9 mouse cellular contexts compared by ENCODE assay signal in the genomic region with DNA sequence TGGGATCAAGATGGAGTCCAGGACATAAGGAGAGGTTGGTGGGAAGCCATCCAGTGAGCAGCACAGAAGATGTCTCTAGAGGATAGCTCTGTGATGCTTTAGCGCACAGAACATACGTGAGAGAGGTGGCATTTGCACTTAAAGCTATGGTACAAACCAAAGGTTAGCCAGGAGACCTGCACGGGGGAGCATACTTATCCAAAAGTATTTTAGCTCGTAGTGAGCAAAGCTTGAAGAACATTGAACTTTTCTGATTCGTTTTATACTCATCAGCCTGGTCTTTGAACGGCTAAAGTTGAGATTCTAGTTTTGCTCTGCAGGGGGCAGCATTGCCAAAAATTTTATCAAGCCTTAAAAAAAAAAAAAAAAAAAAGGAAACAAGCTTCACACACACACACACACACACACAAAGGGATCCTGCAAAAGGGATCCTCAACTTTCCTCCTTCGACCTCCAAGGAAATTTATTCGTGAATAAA. TPM values are rescaled to one million over a fixed set of nuclear protein-coding genes. Genes with fewer than 3 reads are reported as not detected.
DNase-seq lines count a peak whose midpoint lies in the region; ATAC-seq lines count a peak whose summit lies in the region.
"Had no signal": no experiment of that assay in that cellular context is flagged by ENCODE, and none has a peak within 500 bp of the region (broad histone marks: within the 10 kb centered on the region; RNA-seq: fewer than 3 reads in every experiment).

No protein-coding gene starts in this region.

- ATAC-seq in liver, embryonic 12.5 days, result no peak
- ATAC-seq in embryonic facial prominence, embryonic 15.5 days (ENCODE audit: insufficient number of reproducible peaks, low FRiP score, low TSS enrichment, low read depth), result no peak
- no peak for ATAC-seq in intestine, embryonic 14.5 days (replicated peaks; ENCODE audit: low FRiP score, low TSS enrichment, low read depth)
- no peak for ATAC-seq in liver, embryonic 15.5 days (ENCODE audit: insufficient read depth)
- peak; percentile 62 for ATAC-seq in neural tube, embryonic 14.5 days (ENCODE audit: low read depth)
- ATAC-seq in activated CD4-positive, CD25-positive, alpha-beta regulatory T cell, adult 4 months, result no peak

- H3K27ac ChIP-seq in liver, embryonic 12.5 days, result no peak overlapping the region
- no peak overlapping the region for H3K27ac ChIP-seq in embryonic facial prominence, embryonic 15.5 days (replicated peaks)
- no peak overlapping the region for H3K27ac ChIP-seq in intestine, embryonic 14.5 days (ENCODE audit: low read depth)
- no peak overlapping the region for H3K27ac ChIP-seq in liver, embryonic 15.5 days (replicated peaks)
- H3K27ac ChIP-seq in neural tube, embryonic 14.5 days (ENCODE audit: low read depth, low read length), result no peak overlapping the region
- H3K27ac ChIP-seq: limb, embryonic 15.5 days had no signal

- no peak overlapping the region for H3K4me3 ChIP-seq in liver, embryonic 12.5 days
- no peak overlapping the region for H3K4me3 ChIP-seq in embryonic facial prominence, embryonic 15.5 days (replicated peaks)
- H3K4me3 ChIP-seq in intestine, embryonic 14.5 days (ENCODE audit: low read depth, low read length), result no peak overlapping the region
- no peak overlapping the region for H3K4me3 ChIP-seq in liver, embryonic 15.5 days (replicated peaks)
- H3K4me3 ChIP-seq in neural tube, embryonic 14.5 days (ENCODE audit: low read depth, low read length), result no peak overlapping the region
- H3K4me3 ChIP-seq: limb, embryonic 15.5 days had no signal

- no peak overlapping the region for H3K9ac ChIP-seq in liver, embryonic 12.5 days
- H3K9ac ChIP-seq in embryonic facial prominence, embryonic 15.5 days, result no peak overlapping the region
- no peak overlapping the region for H3K9ac ChIP-seq in intestine, embryonic 14.5 days (ENCODE audit: low read length)
- H3K9ac ChIP-seq in liver, embryonic 15.5 days, result no peak overlapping the region
- no peak overlapping the region for H3K9ac ChIP-seq in neural tube, embryonic 14.5 days (replicated peaks; ENCODE audit: low read depth, low read length)
- H3K9ac ChIP-seq: limb, embryonic 15.5 days had no signal

- peaks cover 6% of the 10 kb centered on the region for H3K27me3 ChIP-seq in liver, embryonic 12.5 days (replicated peaks)
- no peaks in the 10 kb centered on the region for H3K27me3 ChIP-seq in embryonic facial prominence, embryonic 15.5 days
- H3K27me3 ChIP-seq in intestine, embryonic 14.5 days (replicated peaks; ENCODE audit: control insufficient read depth, insufficient read depth, low read length), result no peaks in the 10 kb centered on the region
- H3K27me3 ChIP-seq in liver, embryonic 15.5 days, result no peaks in the 10 kb centered on the region
- no peaks in the 10 kb centered on the region for H3K27me3 ChIP-seq in neural tube, embryonic 14.5 days (ENCODE audit: control insufficient read depth, insufficient read depth, low read length)

- no peak overlapping the region for H3K4me2 ChIP-seq in liver, embryonic 12.5 days
- H3K4me2 ChIP-seq in embryonic facial prominence, embryonic 15.5 days (replicated peaks), result peak overlapping the region; percentile 19; the same call in 1 of the 2 replicates
- H3K4me2 ChIP-seq in intestine, embryonic 14.5 days (ENCODE audit: low read length), result peak overlapping the region; percentile 24; the same call in 1 of the 2 replicates
- peak overlapping the region; percentile 29 for H3K4me2 ChIP-seq in liver, embryonic 15.5 days
- peak overlapping the region; percentile 26; the same call in 1 of the 2 replicates for H3K4me2 ChIP-seq in neural tube, embryonic 14.5 days (ENCODE audit: low read depth, low read length)

- DNase-seq in liver, result peak; percentile 36
- DNase-seq in adipocyte (ENCODE audit: low spot score), result peak; percentile 71
- peak; percentile 82 for DNase-seq in intestine, embryonic 14.5 days (ENCODE audit: low spot score)

- no peaks in the 10 kb centered on the region for H3K9me3 ChIP-seq in liver, embryonic 12.5 days (replicated peaks)
- no peaks in the 10 kb centered on the region for H3K9me3 ChIP-seq in embryonic facial prominence, embryonic 15.5 days (replicated peaks)
- no peaks in the 10 kb centered on the region for H3K9me3 ChIP-seq in intestine, embryonic 14.5 days (ENCODE audit: control insufficient read depth, low read length)
- H3K9me3 ChIP-seq in liver, embryonic 15.5 days (replicated peaks), result no peaks in the 10 kb centered on the region
- no peaks in the 10 kb centered on the region for H3K9me3 ChIP-seq in neural tube, embryonic 14.5 days (ENCODE audit: control insufficient read depth, low read length)
- H3K9me3 ChIP-seq: limb, embryonic 15.5 days had no signal

- WGBS in liver, embryonic 12.5 days (ENCODE audit: insufficient replicate concordance), result 18% methylated on average over 8 of the region's 8 CpGs
- WGBS in embryonic facial prominence, embryonic 15.5 days, result 19% methylated on average over 8 of the region's 8 CpGs
- 22% methylated on average over 8 of the region's 8 CpGs for WGBS in intestine, embryonic 14.5 days
- WGBS in liver, embryonic 15.5 days (ENCODE audit: insufficient replicate concordance), result 18% methylated on average over 8 of the region's 8 CpGs
- WGBS in neural tube, embryonic 14.5 days, result 19% methylated on average over 8 of the region's 8 CpGs

- no peaks in the 10 kb centered on the region for H3K36me3 ChIP-seq in liver, embryonic 12.5 days
- no peaks in the 10 kb centered on the region for H3K36me3 ChIP-seq in embryonic facial prominence, embryonic 15.5 days
- H3K36me3 ChIP-seq in intestine, embryonic 14.5 days (ENCODE audit: control insufficient read depth, insufficient read depth, low read length), result no peaks in the 10 kb centered on the region
- H3K36me3 ChIP-seq in liver, embryonic 15.5 days (replicated peaks), result no peaks in the 10 kb centered on the region
- H3K36me3 ChIP-seq in neural tube, embryonic 14.5 days (ENCODE audit: control insufficient read depth, insufficient read depth, low read length), result no peaks in the 10 kb centered on the region
- H3K36me3 ChIP-seq: limb, embryonic 15.5 days had no signal

- H3K4me1 ChIP-seq in liver, embryonic 12.5 days, result peaks cover 14% of the 10 kb centered on the region
- peaks cover 5% of the 10 kb centered on the region; the same call in 1 of the 2 replicates for H3K4me1 ChIP-seq in embryonic facial prominence, embryonic 15.5 days
- H3K4me1 ChIP-seq in intestine, embryonic 14.5 days (replicated peaks; ENCODE audit: control insufficient read depth, insufficient read depth, low read length), result no peaks in the 10 kb centered on the region
- H3K4me1 ChIP-seq in liver, embryonic 15.5 days (replicated peaks), result peaks cover 9% of the 10 kb centered on the region
- no peaks in the 10 kb centered on the region for H3K4me1 ChIP-seq in neural tube, embryonic 14.5 days (ENCODE audit: control insufficient read depth, insufficient read depth, low read length)

RNA-seq across cellular contexts. Expression of gene Rcbtb2, which starts 16.6 kb away (rescaled TPM):
- 27.9 and 28.9 TPM in 2 replicates for polyA plus RNA-seq in liver, embryonic 12.5 days (2016; fragmentation: Nextera tagmentation; extraction: Ambion mirVana)
- 85.7 and 86.0 TPM in 2 replicates for polyA plus RNA-seq in embryonic facial prominence, embryonic 15.5 days (2015; fragmentation: Nextera tagmentation; extraction: Ambion mirVana)
- polyA plus RNA-seq in intestine, embryonic 14.5 days (2014; fragmentation: Nextera tagmentation; extraction: Ambion mirVana), result 89.3 and 105 TPM in 2 replicates
- 16.6 and 18.9 TPM in 2 replicates for polyA plus RNA-seq in liver, embryonic 15.5 days (2015; fragmentation: Nextera tagmentation; extraction: Ambion mirVana)
- 61.2 and 69.7 TPM in 2 replicates for polyA plus RNA-seq in neural tube, embryonic 14.5 days (2014; fragmentation: Nextera tagmentation; extraction: Ambion mirVana)
- 10 to 100 TPM; 55.7 to 64.9 TPM for polyA plus RNA-seq in activated CD4-positive, CD25-positive, alpha-beta regulatory T cell, adult 4 months (2017; shearing (Covaris generic))

RNA-seq across cellular contexts. Expression of gene Cysltr2, which starts 57.4 kb away (rescaled TPM):
- polyA plus RNA-seq in liver, embryonic 12.5 days (2016; fragmentation: Nextera tagmentation; extraction: Ambion mirVana), result 0.29 and 0.30 TPM in 2 replicates
- polyA plus RNA-seq in embryonic facial prominence, embryonic 15.5 days (2015; fragmentation: Nextera tagmentation; extraction: Ambion mirVana), result 0.49 TPM in 1 of 2 replicates, not detected in the other
- 0.27 TPM in 1 of 2 replicates, not detected in the other for polyA plus RNA-seq in intestine, embryonic 14.5 days (2014; fragmentation: Nextera tagmentation; extraction: Ambion mirVana)
- polyA plus RNA-seq in liver, embryonic 15.5 days (2015; fragmentation: Nextera tagmentation; extraction: Ambion mirVana), result 0.23 and 0.32 TPM in 2 replicates
- polyA plus RNA-seq in neural tube, embryonic 14.5 days (2014; fragmentation: Nextera tagmentation; extraction: Ambion mirVana), result 0.25 TPM in 1 of 2 replicates, not detected in the other
- polyA plus RNA-seq in activated CD4-positive, CD25-positive, alpha-beta regulatory T cell, adult 4 months (2017; shearing (Covaris generic)), result 10 to 100 TPM; 24.1 to 26.9 TPM

Comparison
In these comparisons a context has a peak if more than half of its experiments do, and no peak if none do; other contexts are left out.
1. RNA of gene Cysltr2, which starts 57.4 kb away (polyA plus RNA-seq): 24.1 to 26.9 TPM in activated CD4-positive, CD25-positive, alpha-beta regulatory T cell, adult 4 months; 0.29 to 0.30 TPM in liver, embryonic 12.5 days, 0.27 TPM in intestine, embryonic 14.5 days, 0.25 TPM in neural tube, embryonic 14.5 days, 0.23 to 0.32 TPM in liver, embryonic 15.5 days and 0.49 TPM in embryonic facial prominence, embryonic 15.5 days; every median in the first group is over 10 times any median in the second.
2. Peak in every context shown above with its lines, with median percentiles within 50 percentile points of each other: DNase-seq.